Mouse (Mus musculus) urinary bladder, adult 2 months (tissue): ENCODE measurements around the gene Gm20388. TPM values are rescaled to one million over a fixed set of nuclear protein-coding genes. Genes with fewer than 3 reads are reported as not detected.

ENCODE experiments used
- DNase-seq: peaks from one replicate; pipeline ENCODE4 v3.0.0; 2022; ENCODE audit warnings: low spot score
- polyA plus RNA-seq: library from polyadenylated mRNA; depleted of rRNA; stranded (reverse); fragments of >200 nt; gene quantifications from 2 replicates; pipeline ENCODE4 v1.2.3, GENCODE M21; 2012

The Gm20388 gene
- polyA plus RNA-seq, 1 experiment: 50.2 TPM

DNA sequence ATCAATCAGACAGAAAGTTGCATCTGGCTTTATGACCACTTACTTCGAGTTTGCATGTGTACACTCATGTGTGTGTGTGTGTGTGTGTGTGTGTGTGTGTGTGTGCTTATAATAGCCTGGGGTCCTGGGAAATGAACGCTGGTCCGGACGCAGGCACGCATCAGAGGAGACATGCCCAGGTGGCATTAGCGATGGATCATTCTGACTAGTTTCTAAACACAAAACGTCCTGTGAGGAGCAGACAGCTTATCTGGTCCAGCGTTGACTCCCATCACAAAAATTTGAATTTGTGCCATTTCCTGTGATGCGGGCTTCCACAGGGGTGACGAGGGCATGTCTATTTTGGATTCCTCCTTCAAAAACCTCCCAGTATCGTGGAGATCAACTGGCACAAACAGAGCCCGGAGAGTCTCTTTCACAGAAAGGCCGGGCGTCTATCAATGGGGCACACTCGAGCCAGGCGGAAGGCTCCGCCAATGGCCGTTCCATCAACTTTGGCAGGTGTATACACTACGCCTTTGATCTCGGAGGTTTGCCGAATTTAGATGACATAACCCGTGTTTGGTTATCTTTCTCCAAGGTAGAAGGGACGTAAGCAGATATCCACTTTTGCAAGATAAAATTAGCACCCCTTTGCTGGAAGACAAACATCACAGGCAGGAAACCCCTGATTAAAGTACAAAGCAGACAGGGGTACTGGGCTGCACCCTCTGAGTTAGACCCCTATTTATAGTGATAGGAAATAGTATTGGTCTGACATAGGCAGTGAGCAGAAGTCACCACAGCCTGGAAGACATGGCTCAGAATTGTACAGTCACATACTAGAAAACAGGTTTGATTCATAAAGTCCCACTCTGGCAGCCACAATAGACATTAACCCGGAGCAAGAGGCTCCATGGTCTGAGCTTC, 965.6 kb downstream of the Gm20388 start:
- no peak for DNase-seq

DNA sequence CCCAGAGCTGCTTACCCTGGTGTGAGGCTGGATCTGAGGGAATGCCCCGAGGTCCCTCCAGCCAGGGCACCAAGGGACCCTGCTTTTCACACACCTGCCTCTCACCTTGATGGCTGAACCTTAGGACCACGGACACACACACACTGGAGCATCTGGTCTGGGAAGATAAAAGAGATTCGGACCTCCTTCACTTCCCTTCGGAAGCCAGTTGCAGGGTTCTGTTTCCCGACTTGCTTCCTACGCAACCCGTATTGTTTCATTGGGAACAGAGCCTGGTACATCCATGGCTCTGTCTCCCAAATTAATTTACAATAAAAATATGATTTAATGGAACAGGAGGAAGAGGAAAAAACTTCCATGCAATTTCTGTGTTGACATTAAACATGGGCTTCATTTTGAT, 966.4 kb downstream of the Gm20388 start:
- DNase-seq: no peak

DNA sequence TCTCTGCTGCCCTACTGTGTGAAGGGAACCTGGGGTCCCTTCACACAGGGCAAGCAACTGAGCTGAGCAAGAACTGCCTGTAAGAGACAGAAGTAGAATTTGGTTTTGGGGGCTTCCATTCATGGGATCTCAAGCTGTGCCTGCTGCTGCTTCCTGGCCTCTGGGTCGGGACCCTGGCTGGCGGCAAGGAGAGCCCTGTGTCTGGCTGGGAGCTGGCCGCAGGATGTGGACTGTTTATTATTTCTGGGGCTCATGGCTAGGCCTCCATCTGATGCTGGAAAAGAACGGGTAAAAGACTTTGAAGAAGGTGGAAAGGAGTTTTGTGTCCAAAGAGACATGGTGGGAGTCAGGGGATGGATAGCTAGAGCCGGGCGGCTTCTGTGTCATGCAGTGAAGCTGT, 969.3 kb downstream of the Gm20388 start:
- no peak for DNase-seq

DNA sequence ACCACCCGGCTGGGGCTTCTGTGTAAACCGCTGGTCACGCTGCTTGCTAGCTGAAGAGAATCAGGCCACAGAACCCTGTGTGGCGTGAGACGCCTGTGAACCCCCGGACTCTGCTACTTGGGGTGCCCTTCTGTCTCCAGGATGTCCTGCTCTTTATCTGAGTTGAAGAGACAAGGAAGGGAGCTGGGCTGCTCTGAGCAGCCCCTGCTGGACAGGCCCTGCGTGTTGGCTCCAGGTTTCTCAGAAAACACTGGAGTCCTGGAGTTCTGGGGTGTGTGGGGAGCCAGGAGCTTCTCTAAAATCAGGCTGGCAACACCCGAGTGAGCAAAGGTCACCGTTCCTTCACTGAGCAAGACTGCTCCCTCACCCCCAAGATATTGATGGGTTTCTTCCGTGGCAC, 971.0 kb downstream of the Gm20388 start:
- no peak for DNase-seq

DNA sequence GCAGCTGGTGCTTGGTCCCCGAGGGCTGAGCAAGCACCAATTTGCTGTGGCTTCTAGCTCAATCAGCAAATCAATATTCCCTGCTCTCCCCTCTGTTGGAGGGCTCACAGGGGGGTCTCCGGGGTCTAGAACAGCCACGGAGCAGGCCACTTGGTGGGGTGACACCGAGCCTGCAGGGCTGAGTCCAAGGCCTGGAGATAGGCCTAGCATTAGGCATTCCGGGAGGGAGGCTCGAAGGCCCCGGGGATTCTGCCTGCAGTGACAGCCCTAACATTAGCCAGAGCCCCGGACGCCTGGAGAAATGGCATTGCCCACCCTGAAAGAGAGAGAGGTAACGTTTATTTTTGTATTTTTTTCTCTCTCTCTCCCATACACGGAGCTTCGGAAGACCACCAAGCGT, 972.0 kb downstream of the Gm20388 start:
- no peak for DNase-seq

DNA sequence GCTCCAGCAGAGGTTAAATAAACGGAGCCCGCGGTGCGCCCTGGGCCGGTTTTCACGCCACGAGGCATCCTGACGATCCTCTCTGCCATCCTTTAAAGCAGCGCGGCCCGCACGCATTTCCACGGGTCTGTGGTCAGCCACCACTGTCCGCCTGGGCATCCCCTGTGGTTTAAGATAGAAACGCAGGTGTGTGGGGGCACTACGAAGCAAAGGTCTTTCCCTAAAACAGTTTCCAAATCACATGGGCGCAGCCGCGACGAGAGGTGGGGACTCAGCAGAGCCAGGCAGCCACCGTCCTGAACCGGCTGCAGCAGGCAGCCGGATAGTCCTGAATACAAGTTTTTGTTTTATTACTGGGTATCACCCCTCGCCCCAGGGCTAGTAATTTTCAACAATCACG, 972.7 kb downstream of the Gm20388 start:
- DNase-seq: no peak

DNA sequence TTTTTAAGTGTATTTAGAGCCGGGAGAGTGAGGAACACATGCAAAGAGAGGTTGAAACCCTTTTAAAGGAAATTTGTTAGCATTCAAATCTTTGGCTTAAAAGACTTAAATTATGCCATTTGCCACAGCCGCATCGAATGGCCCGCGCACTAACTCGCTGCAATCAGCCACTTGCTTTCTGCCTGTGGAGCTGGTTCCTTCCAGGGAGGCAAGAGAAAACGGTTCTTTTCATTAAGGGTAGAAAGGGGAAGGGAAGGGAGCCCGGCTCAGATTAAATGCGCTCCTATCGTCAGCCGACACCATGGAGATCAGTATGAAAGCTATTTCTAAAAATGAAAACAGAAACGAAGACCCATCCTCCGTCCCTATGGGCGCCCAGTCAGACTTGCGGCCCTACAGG, 973.2 kb downstream of the Gm20388 start:
- no peak for DNase-seq

DNA sequence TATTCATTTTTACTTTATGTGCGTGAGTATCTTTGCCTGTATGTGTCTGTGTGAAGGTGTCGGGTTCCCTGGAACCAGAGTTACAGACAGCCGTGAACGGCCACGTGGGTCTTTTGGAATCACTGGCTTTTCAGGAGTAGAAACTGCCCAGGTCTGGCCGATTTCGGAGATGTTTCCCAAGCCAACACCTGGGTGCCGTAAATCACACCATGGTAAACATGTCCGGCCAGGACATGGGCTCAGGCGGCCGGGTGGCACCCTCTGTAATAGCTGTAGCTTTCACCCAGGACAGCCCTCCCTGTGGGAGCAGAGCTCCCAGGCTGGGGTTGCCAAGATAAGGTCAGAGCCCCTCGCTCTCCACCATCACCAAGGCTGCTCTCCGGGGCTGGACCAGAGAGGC, 974.2 kb downstream of the Gm20388 start:
- no peak for DNase-seq

DNA sequence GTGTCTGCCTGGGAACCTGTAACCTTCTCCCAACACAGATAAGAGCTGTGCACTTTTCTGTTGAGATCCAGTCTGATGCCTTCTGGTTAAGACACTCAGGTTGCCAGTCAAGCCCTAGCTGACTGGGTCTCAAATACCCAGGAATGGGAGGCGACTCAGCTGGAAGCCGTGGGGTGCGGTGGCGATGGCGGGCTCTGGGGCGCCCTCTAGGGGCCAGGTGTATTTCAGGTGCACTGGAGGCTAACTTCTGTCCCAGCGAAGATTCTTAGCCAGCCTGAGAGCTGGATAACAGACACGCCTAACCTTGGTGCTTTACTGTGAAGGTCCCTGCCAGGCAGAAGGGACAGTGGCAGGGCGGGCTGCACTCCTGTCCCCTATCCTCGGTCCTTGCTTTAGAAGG, 976.6 kb downstream of the Gm20388 start:
- DNase-seq: peak; percentile 38

DNA sequence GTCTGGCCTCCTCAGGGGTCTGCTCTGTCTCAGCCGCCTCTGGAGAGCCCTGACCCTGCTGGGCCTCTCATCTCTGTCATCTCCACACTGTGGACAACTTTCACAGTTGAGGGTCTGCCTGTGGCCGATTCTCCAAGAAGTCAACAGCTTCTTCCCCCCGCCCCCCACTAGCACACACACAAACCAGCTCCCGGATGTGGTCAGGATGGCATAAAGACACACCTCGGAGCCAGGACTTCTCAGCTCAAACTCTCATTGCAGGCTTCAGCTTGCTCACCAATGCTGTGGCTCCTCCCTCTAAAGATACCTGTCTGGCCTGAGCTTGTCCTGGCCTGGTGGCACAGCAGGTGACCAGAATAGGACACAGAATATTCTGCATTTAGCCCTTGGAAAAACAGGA, 977.4 kb downstream of the Gm20388 start:
- DNase-seq: no peak

DNA sequence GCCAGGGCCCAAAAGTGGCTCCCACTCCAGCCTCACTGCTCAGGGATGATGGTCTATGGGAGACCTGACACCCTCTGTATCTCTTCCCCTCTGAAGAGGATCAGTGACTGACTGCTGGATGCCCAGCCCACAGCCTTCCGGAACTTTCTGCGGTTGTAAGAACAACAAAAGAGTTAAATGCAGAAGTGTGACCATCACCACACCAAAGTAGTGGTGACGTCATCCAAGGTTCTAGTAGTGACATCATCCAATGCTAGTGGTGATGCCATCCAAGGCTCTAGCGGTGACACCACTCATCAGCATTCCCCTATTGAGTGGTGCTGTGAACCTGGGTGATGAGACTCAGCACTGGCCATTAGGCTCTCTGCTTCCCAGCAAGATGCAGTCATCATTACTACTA, 978.5 kb downstream of the Gm20388 start:
- no peak for DNase-seq

DNA sequence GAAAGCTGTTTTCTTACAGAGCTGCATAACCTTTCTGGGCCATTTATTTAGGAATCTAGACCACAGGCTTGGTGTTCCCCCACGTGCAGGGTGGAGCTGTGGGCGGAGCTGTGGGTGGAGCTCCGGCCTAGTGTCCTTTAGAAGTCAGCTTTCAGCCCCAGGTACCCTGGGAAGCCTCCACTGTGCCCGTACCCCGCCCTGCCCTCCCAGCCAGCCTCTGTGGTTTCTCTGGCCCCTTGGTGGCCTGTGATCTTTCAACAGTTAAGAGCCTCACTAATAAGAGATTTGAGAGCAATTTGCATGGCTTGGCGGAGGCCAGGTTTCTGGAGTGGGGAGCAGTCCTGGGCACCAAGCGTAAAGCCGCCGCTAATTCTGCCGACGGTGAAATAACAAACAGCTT, 979.4 kb downstream of the Gm20388 start:
- DNase-seq: no peak

DNA sequence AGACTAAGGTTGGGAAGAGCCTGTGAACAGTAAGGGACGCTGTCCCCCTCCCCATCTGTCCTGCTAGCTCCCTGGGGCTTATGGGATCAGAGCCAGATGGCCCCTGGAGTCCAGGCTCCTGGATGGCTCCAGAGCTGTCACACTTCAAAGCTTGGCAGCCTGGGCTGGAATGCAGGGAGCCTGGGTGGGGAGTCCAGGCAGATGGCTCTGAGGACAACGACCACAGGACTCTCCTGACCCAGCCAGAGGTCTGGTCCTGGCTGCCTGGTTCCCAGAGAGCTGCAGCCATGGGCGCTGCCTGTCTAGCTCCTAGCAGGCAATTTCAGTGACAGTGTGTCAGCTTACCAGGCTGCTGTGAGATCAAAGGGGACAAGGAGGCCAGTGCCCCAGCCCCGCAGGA, 984.4 kb downstream of the Gm20388 start:
- DNase-seq: no peak

DNA sequence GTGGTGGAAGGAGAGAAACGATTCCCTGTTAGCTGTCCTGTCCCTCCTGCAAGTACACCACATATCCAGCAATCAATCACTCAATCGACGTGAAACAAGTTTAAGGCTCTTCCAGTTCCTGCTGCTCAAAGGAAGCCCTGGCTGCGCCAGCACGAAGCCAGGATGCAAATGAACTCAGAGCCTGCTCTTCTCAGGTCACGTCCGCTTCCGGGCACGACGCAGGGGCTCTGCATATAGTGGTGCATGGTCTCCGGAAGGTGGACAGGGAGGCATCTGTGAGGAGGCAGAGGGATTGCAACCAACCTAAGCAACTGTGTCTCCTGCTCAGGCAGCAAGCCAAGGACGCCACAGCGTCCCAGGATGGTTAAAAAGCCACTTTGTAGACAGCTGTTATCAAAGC, 985.0 kb downstream of the Gm20388 start:
- no peak for DNase-seq

DNA sequence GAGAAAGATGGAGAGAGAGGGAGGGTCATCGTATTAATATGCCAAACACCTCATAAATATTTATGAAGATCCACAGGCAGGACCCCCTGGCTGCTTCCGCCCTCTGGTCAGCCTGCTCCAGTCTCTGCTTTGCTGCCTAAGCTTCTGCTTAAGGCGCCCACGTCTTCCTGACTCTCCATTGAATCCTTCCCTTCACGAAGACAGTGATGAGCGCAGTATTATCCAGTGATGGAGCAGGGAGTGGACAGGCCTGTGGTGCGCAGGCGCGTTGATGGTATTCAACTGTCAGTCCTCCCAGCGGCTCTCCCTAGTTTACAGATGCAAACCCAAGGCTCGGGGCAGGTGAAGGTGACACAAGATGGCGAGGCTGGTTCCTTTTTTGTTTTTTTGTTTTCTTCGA, 985.6 kb downstream of the Gm20388 start:
- DNase-seq: no peak

DNA sequence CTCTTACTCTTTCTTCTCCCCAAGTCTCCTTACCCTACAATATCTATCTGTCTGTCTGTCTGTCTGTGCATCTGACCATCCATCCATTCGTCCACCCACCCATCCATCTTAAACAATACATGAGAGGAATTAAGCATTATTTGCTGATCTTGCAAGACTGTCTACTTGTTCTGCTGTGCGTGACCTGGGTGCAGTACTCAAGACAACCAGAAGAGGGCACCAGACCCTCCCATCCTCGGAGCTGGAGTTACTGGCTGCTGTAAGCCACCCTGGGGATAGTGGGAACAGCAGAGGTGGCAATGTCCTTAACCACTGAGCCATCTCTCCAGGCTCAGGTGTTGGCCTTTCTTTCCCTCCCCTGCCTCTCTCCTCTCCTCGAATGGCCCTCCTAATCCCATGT, 987.4 kb downstream of the Gm20388 start:
- DNase-seq: no peak

DNA sequence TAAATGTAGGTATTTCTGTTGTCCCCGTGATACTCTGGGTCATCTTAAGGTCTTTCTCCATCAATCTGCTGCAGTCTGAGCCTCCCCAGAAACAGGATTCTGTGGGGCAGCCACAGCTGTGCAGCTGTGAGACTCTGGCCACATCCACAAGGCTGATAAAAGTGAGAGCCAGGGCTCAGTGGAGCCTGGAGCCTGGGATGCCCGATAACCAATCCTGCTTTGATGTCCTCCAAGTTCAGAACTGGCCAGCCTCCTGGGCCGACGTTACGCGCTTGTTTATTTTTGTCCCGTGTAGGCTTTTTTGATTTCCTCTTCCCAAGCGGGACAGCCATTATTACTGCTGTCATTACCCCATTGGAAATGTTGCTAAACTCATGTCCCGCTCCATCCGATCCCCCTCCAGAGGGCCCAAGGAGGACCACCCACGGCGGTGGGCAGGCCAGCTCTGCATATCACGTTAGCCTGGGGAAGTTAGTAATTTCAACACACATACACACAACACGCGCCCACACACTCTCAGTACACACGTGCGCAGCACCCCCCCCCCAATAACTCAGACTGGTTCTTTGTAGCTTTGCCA, 988.3 kb downstream of the Gm20388 start:
- DNase-seq: no peak

DNA sequence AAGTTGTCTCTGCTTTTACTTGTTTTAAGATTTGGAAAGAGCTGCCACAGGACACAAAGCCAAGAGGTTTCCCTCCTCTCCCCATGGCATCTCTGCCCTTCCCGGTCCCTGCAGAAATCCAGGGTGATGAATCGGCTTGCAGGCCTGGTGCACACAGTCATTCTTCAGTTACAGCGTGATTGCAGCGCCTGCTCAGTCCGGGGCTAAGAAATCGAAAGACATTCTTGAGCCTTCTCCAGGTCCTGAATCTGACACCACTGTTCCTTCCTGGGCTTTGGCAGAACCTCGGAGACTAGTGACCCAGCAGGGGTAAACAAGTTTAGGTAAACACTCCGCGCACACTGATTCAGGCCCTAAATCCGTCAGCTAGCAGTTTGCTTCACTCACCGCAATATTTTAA, 991.7 kb downstream of the Gm20388 start:
- DNase-seq: no peak

DNA sequence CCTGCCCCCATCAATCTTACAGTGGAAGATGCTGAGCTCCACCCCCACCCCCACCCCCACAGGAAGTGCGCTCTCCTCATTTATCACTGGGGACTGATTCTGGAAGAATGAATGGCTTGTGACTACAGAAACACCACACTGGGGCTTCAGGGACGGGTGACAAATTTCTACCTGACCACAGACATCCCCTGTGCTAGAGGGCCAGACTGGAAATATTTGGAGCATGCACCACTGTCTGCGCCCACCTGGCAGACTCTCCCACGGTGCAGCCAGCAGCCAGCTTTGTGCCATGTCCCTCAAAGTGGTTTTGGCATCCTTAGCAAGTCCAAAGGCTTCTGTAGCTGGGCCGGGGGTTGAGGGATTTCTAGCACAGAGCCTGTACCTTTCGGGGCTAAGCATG, 997.0 kb downstream of the Gm20388 start:
- no peak for DNase-seq

DNA sequence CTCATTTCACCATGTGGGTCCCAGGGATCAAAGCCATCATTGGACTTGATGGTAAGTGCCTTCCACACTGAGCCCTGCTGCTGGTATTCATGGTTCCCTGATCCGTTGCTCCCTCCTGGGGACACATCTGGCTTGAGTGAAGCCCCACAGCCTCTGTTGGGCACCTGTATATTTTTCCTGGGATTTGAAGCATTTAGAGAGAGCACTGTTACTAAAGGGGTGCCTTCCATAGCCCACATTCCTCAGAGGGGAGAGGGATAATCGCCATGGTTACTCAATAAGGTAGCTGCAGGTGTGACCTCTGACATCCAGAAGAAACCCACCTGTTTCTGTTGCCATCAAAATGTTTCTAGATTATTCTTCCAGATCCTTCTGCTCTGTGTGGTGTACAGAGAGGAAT, 1000.3 kb downstream of the Gm20388 start:
- DNase-seq: no peak

DNA sequence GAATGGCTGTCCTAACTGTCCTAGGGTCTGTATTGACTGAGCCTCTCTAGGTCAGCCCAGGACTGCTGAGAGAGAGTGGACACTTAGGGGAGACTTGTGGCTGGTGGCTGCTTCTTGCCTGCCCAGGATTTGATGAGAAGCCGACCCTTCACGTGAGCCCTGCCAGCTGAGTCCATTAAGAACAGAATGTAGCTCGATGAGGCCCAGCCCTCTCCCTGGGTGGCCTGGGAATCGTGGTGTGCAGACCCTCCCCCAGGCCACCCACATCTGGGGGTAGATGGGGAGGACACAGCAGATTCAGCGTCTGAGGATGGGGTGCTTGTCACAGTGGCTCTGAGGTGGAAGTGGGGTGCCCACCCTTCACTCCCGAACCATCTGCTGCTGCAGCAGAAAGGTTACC, 1001.8 kb downstream of the Gm20388 start:
- no peak for DNase-seq

DNA sequence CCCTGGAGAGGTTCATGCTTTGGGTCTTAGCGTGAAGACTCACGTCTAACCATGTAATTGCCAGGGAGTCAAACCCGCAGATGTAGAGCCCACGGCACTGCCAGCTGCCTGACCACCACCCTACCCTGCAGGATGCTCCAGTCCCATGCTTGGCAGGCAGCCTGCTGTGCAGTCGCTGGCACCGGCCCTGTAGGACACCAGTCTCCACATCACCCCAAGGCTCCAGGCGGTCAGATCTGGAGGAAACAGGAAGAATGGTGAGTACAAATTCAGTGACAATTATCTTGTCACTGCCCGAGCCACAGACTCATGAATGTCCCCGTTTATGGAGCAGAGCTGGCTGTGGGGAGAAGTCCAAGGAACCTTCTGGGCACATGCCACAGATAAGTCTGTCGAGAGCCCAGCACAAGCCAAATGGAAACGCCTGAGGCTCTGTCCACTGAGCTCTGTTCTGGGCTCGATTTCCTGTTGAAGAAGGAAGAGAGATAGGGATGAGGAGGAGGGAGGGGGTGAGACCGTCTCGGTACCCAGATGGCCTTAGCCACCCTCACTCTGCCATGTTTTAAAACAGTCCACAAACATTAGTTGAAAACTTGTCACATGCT, 1006.3 kb downstream of the Gm20388 start:
- DNase-seq: no peak

DNA sequence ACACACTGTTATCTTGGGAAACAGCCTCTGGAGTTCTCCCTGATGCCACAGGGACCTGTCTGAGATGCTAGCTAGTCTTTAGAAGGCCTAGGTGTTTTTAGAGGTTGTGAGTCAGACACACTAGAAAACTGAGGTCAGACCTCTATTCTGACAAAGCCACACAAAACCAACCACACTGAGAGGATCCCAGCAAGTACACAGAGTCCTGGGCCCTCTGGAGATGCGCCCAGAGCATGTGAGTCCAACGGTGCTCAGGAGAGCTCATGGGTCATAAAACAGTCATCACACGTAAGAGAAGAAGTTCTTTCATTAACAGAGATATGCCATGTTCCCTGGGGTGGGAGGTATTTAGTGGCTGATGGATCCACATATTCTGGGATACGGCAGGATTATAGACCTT, 1009.9 kb downstream of the Gm20388 start:
- no peak for DNase-seq
